Mouse (Mus musculus) neural tube, embryonic 14.5 days (tissue): ENCODE data around the gene Itgb2l. TPM values are rescaled to one million over a fixed set of nuclear protein-coding genes. Genes with fewer than 3 reads are reported as not detected.

Source experiments
- ATAC-seq: fragments of 200-750 bp; cut with Nextera tagmentation; 2 replicates; pipeline ENCODE4 v1.8.0; 2017; ENCODE audit warnings: low read depth, mild to moderate bottlenecking, moderate TSS enrichment, moderate library complexity
- H3K27ac ChIP-seq: fragments of 300-500 bp; sonication (generic); 2 replicates; pipeline ENCODE4 v1.5.1; 2014; ENCODE audit warnings: low read depth, mild to moderate bottlenecking, control low read depth, low read length, moderate library complexity, mixed read lengths
- H3K27me3 ChIP-seq: fragments of 300-500 bp; sonication (generic); 2 replicates; pipeline ENCODE4 v1.6.1; 2014; ENCODE audit warnings: low read length; ENCODE audit not compliant: control insufficient read depth, insufficient read depth
- H3K36me3 ChIP-seq: fragments of 300-500 bp; sonication (generic); 2 replicates; pipeline ENCODE4 v1.6.1; 2014; ENCODE audit warnings: low read length, mixed read lengths; ENCODE audit not compliant: control insufficient read depth, insufficient read depth
- H3K4me1 ChIP-seq: fragments of 300-500 bp; sonication (generic); 2 replicates; pipeline ENCODE4 v1.6.1; 2014; ENCODE audit warnings: low read length; ENCODE audit not compliant: control insufficient read depth, insufficient read depth
- H3K4me2 ChIP-seq: fragments of 300-500 bp; sonication (generic); 2 replicates; pipeline ENCODE4 v1.6.1; 2014; ENCODE audit warnings: mild to moderate bottlenecking, low read depth, low read length, control low read depth
- H3K4me3 ChIP-seq: fragments of 300-500 bp; sonication (generic); 2 replicates; pipeline ENCODE4 v1.5.1; 2014; ENCODE audit warnings: low read depth, low read length, control low read depth, mixed read lengths
- H3K9ac ChIP-seq: fragments of 300-500 bp; sonication (generic); replicated peaks from 2 replicates; pipeline ENCODE4 v1.6.1; 2014; ENCODE audit warnings: low read depth, mild to moderate bottlenecking, control low read depth, low read length, mixed read lengths
- H3K9me3 ChIP-seq: fragments of 300-500 bp; sonication (generic); 2 replicates; pipeline ENCODE4 v1.6.1; 2016; ENCODE audit warnings: low read length; ENCODE audit not compliant: control insufficient read depth
- WGBS: fragments of 180-500 bp; shearing (Covaris S2); extraction: QIAGEN DNeasy Blood & Tissue Kit; methylation state at CpG from one replicate; pipeline ENCODE4 v1.1.7; 2014; 5-methylcytosine and 5-hydroxymethylcytosine counted together
- polyA plus RNA-seq: library from polyadenylated mRNA; unstranded; fragments of >200 nt; fragmentation: Nextera tagmentation; extraction: Ambion mirVana; gene quantifications from 2 replicates; pipeline ENCODE4 v1.2.1, GENCODE M21; 2014

Itgb2l gene
- polyA plus RNA-seq, 1 experiment from 2014 or later = 0.15 TPM

GRCm38 (mm10) chr16:96384741-96385140 lies 58.7 kb downstream of the Itgb2l start:
- Histone ChIP-seq H3K9ac (no peak overlapping the region), H3K4me3 (no peak overlapping the region), H3K27ac (no peak overlapping the region), H3K9me3 (no peaks in the 10 kb centered on the region), H3K36me3 (no peaks in the 10 kb centered on the region), H3K4me1 (no peaks in the 10 kb centered on the region), H3K27me3 (no peaks in the 10 kb centered on the region), H3K4me2 (no peak overlapping the region)
- ATAC-seq = no peak

GRCm38 (mm10) chr16:96382496-96383181 lies 60.8 kb downstream of the Itgb2l start:
- Histone ChIP-seq H3K4me1 (no peaks in the 10 kb centered on the region), H3K36me3 (no peaks in the 10 kb centered on the region), H3K4me3 (no peak overlapping the region), H3K27ac (no peak overlapping the region), H3K9me3 (no peaks in the 10 kb centered on the region), H3K4me2 (no peak overlapping the region), H3K9ac (no peak overlapping the region), H3K27me3 (no peaks in the 10 kb centered on the region)
- no peak for ATAC-seq
- 86% methylated on average over 5 of the region's 5 CpGs for WGBS

- H3K27ac ChIP-seq = no peak overlapping the region
- H3K9me3 ChIP-seq = no peaks in the 10 kb centered on the region
- H3K27me3 ChIP-seq = no peaks in the 10 kb centered on the region
- H3K4me3 ChIP-seq = no peak overlapping the region
- H3K36me3 ChIP-seq = no peaks in the 10 kb centered on the region
- ATAC-seq = no peak
- no peak overlapping the region for H3K4me2 ChIP-seq
- no peaks in the 10 kb centered on the region for H3K4me1 ChIP-seq
- 93% methylated on average over 12 of the region's 12 CpGs for WGBS
- no peak overlapping the region for H3K9ac ChIP-seq
Observed at GRCm38 (mm10) chr16:96381435-96381834, 62.0 kb downstream of the Itgb2l start.

DNA sequence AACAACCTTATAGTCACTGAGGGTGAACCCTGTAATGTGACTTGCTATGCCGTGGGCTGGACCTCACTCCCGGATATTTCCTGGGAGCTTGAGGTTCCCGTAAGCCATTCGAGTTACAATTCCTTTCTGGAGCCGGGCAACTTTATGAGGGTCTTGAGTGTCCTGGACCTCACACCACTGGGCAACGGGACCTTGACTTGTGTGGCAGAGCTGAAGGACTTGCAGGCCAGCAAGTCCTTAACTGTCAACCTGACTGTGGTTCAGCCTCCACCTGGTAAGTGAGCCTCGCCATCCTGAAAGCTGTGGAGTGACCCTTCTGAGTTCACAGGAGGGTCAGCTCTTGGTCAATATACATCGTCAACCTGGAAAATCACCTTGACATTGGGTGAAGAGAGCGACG lies 65.3 kb downstream of the Itgb2l start:
- Histone ChIP-seq H3K27ac (no peak overlapping the region), H3K4me3 (no peak overlapping the region), H3K9ac (no peak overlapping the region), H3K4me1 (no peaks in the 10 kb centered on the region), H3K4me2 (no peak overlapping the region), H3K9me3 (no peaks in the 10 kb centered on the region), H3K36me3 (no peaks in the 10 kb centered on the region), H3K27me3 (no peaks in the 10 kb centered on the region)
- ATAC-seq = no peak
- 91% methylated on average over 10 of the region's 10 CpGs for WGBS

- no peak overlapping the region for H3K4me3 ChIP-seq
- no peak overlapping the region for H3K27ac ChIP-seq
- H3K27me3 ChIP-seq = no peaks in the 10 kb centered on the region
- no peaks in the 10 kb centered on the region for H3K4me1 ChIP-seq
- H3K36me3 ChIP-seq = no peaks in the 10 kb centered on the region
- H3K4me2 ChIP-seq = no peak overlapping the region
- no peaks in the 10 kb centered on the region for H3K9me3 ChIP-seq
- no peak overlapping the region for H3K9ac ChIP-seq
- WGBS = 16% methylated on average over 7 of the region's 7 CpGs
- ATAC-seq = no peak
Observed at GRCm38 (mm10) chr16:96376342-96376741, 67.1 kb downstream of the Itgb2l start.

DNA sequence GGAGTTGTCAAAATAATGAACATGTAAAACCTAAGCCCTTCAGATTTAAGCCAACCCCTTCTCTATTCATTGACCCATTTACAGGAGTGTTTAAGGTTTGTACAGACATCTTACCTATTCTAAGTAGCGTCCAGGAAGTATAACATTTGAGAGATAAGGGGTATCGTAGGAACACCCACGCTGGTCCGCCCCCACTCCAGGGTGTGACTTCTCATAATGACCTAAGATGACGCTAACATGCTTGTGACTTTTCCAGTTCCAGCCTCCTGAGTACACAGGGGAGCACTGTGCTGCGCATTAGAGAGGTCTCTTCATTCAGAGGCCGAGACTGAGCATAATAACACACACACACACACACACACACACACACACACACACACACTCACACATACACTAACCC lies 67.9 kb downstream of the Itgb2l start:
- H3K4me3 ChIP-seq = no peak overlapping the region
- no peak overlapping the region for H3K9ac ChIP-seq
- H3K9me3 ChIP-seq = no peaks in the 10 kb centered on the region
- no peaks in the 10 kb centered on the region for H3K4me1 ChIP-seq
- ATAC-seq = no peak
- 90% methylated on average over 7 of the region's 7 CpGs for WGBS
- no peak overlapping the region for H3K4me2 ChIP-seq
- H3K36me3 ChIP-seq = no peaks in the 10 kb centered on the region
- H3K27ac ChIP-seq = no peak overlapping the region
- H3K27me3 ChIP-seq = no peaks in the 10 kb centered on the region

GRCm38 (mm10) chr16:96372752-96373118 lies 70.7 kb downstream of the Itgb2l start:
- no peaks in the 10 kb centered on the region for H3K27me3 ChIP-seq
- H3K36me3 ChIP-seq = no peaks in the 10 kb centered on the region
- H3K4me3 ChIP-seq = no peak overlapping the region
- ATAC-seq = no peak
- 79% methylated on average over 8 of the region's 8 CpGs for WGBS
- no peaks in the 10 kb centered on the region for H3K9me3 ChIP-seq
- no peak overlapping the region for H3K9ac ChIP-seq
- H3K27ac ChIP-seq = no peak overlapping the region
- no peak overlapping the region for H3K4me2 ChIP-seq
- H3K4me1 ChIP-seq = no peaks in the 10 kb centered on the region

Other genes with a start within 250 kb of the Itgb2l start
- gene Sh3bgr, start 243.2 kb downstream of the Itgb2l start, polyA plus RNA-seq = 1.4 and 1.8 TPM in 2 replicates
- gene B3galt5, start 207.8 kb downstream of the Itgb2l start, polyA plus RNA-seq = 5.7 and 7.6 TPM in 2 replicates
- 296 and 522 TPM in 2 replicates for gene Pcp4, start 24.0 kb upstream of the Itgb2l start, polyA plus RNA-seq